Mouse (Mus musculus) frontal cortex, adult 2 months (tissue): Measurements from ENCODE around the gene Sgta. TPM values are rescaled to one million over a fixed set of nuclear protein-coding genes. Genes with fewer than 3 reads are reported as not detected.
A peak's percentile ranks its signal among the peaks of the same experiment; 100 is the strongest.
"Not testable (repeated sequence)": the region's sequence is repeated elsewhere in the genome, so short reads cannot be mapped to it uniquely, and the experiment has no call there.

Experiments
- DNase-seq, 2 experiments: peaks; one replicate each; pipeline ENCODE4 v3.0.0; 2022; ENCODE audit warnings: low spot score in 1 of 2; ENCODE audit errors: extremely low spot score in 1 of 2
- polyA plus RNA-seq: library from polyadenylated mRNA; depleted of rRNA; stranded (reverse); fragments of >200 nt; gene quantifications from 2 replicates; pipeline ENCODE4 v1.2.3, GENCODE M21; 2012

Sgta gene
- polyA plus RNA-seq, 1 experiment, result 207 TPM

GRCm38 (mm10) chr10:81058896-81059295, 1.1 kb downstream of the Sgta start:
- no peak for DNase-seq

- DNase-seq, result no peak
These were observed 2.4 kb downstream of the Sgta start for GRCm38 (mm10) chr10:81057406-81058130.

GRCm38 (mm10) chr10:81055802-81056340, 4.1 kb downstream of the Sgta start:
- not testable (repeated sequence) for DNase-seq

- DNase-seq, result no peak
These were observed 4.8 kb downstream of the Sgta start for GRCm38 (mm10) chr10:81055169-81055568.

- no peak for DNase-seq
These were observed 7.4 kb downstream of the Sgta start for GRCm38 (mm10) chr10:81052577-81052976.

DNA sequence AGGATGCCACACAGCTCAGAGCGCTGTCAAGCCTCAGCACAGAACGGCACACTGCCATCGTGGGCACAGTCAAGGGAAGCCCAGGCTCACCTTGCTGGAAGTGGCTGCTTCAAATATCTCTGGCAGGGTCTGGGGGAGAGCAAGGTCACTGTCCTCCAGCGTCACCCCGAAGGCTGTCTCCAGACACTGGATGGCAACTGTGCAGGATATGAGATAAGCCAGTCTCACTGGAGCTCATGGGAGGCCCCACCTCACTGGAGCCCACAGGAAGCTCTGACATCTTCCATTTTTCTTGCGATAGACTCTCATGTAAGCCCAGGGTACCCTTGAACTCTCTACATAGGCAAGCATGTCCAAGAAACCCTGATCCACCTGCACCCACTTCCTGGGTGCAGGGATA, 8.8 kb downstream of the Sgta start:
- no peak for DNase-seq

DNA sequence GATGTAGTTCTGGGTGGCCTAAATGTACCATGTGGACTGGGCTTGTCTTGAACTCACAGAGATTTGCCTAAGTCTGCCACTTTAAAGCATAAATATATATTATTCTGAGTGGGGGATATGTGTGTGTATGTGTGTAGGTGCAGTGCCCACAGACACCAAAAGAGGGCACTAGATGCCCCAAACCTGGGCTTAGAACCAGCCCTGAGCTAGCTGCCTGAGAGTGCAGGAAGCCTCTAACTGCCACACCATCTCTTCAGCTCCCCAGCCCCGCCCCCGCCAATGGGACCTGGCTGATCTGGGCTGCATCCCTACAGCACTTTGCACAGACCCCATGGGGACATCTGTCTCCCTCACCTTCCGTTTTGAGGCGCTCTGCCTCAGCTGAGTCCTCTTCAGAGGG, 9.3 kb downstream of the Sgta start:
- DNase-seq, result no peak

GRCm38 (mm10) chr10:81045246-81045645, 14.7 kb downstream of the Sgta start:
- DNase-seq, result not testable (repeated sequence)

GRCm38 (mm10) chr10:81041458-81042175, 18.4 kb downstream of the Sgta start:
- DNase-seq, result peak in 1 of 2 experiments; percentile 83

DNA sequence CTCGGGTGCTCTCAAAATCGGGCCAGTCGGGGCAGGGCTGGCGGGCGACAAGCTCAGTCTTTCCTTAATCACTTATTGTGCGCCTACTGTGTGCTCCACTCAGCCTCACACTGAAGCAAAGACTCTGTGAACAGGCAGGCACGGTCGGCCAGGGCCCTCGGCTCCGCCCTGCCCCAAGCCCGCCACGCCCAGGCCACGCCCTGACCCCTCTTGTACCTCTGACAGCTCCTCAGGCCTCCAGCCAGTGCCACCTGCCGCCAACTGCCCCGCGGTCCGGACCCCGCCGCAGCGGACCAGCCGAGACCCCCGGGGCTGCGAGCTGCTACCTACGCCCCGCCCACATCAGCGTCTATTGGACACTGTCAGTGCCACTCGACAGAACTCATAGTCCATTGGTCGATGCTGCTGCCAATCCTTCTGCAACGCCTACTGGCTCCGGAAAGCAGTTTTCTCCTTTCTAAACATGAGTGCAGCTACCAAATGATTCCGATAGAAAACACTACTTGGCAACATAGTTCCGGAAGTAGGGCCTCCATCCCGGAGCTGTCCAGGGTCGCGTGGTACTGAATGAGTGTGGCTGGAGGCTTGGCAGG, 22.9 kb downstream of the Sgta start, which contains the start of gene Slc39a3:
Gene Slc39a3 (minus strand): TSS at position 439 of the 593 bp plus-strand sequence.
- peak; percentile 97 to 100 for DNase-seq

DNA sequence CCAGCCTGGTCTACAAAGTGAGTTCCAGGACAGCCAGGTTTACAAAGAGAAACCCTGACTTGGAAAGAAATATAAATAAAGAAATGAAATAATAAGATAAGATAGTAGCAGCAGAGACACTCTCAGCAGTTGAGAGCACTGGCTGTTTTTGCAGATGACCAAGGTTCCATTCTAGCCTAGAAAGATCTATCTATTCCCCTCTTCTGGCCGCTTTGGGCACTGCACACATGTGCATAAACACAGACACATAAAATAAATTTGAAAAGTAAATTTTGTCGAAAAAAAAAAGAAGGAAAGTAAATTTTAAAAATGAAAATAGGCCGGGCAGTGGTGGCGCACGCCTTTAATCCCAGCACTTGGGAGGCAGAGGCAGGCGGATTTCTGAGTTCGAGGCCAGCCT, 23.7 kb downstream of the Sgta start:
- no peak for DNase-seq

DNA sequence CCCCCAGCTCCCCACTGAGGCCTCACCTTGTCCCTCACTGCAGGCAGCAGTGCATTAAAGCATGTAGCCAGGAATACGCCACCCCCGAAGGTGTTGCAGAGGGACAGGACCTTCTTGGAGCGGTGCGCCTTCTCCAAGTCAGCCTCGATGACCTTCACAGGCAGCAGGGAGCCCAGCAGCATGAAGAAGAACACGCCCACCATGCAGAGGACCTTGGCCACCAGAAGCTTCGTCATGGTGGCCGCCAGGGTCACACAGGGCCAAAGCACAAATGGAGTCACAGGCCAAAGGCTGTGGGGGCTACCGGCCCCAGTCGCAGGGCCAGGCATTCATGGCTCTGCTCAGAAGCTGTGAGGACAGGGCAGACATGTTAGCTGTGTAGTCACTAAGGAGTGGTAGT, 26.4 kb downstream of the Sgta start:
- DNase-seq, result no peak

GRCm38 (mm10) chr10:81029031-81029430, 30.9 kb downstream of the Sgta start:
- DNase-seq, result no peak

DNA sequence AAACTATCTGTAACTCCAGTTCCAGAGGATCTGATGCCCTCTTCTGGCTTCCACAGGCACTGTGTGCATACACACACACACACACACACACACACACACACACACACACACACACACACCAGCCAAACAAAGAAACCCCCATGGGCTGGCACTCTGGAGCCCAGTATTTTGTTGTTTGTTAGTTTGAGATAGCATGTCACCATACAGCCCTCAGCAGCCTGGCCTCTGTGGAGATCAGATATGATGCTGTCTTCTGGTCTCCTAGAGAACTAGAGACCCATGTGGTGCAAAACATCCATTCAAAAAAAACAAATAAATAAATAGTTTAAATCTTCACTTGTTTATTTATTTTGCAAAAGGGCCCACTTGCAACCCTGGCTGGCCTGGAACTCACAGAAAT, 31.8 kb downstream of the Sgta start:
- no peak for DNase-seq

- DNase-seq, result no peak
These were observed 32.6 kb downstream of the Sgta start for GRCm38 (mm10) chr10:81027331-81027730.

- DNase-seq, result no peak
These were observed 33.1 kb downstream of the Sgta start for GRCm38 (mm10) chr10:81026857-81027256.

DNA sequence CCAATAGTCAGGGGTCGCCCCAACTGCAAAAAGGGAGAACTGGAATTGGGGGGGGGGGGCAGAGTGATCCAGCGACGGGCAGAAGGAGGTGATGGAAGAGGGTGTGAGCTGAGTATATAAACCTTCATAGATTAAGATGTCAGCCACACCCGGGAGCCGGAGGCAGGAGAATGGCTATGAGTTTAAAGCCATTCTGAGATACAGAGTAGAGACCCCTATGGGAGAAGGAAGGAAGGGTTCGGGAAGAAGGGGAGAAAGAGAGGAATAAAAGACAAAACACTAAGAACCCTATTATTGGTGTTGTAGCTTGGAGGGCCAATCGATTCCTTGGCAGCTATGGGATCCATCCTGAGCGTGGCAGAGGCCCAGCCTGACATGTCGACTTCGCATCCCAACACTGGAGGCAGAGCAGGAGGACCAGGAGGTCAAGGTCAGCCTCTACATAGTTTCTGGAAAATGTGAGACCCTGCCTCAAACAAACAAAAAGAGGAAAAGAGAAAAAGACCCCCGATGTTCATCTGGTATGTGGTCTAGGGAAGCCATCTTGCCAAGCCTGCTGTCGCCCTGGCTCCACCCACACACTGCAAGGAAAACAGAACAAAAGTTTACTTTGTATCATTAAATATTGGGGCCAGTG, 34.2 kb downstream of the Sgta start, which contains the start of gene Diras1:
Gene Diras1 (minus strand): TSS at position 24 of the 637 bp plus-strand sequence.
- no peak for DNase-seq

GRCm38 (mm10) chr10:81025047-81025621, 34.8 kb downstream of the Sgta start:
- no peak for DNase-seq

DNA sequence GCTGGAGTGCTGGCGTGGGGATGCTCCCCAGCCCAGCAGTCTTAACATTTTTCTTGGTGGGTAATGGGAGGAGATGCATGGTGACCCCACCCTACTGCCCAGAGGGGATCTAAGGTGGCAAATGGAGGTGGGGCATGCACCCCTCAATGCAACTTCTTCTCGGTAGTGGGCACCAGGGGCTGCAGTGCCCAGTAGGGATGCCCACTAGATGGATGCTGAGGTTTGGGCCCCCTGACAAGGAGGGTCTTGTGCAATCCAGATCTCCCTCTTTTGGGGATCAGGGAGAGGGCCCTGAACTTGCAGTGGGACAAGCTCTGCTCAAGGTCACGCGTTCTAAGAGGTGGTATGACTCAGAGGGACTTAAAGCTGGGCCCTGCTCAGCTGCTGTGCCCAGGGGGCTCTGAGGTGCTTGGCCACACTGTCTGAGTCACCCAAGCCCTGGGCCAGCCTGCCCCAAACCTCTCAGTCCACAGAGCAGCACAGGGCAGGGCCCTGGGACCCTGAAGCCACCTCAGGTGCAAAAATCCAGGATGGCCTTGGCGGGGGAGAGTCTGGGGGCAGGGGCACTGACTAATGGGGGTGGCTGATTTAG, 35.5 kb downstream of the Sgta start:
- no peak for DNase-seq

DNA sequence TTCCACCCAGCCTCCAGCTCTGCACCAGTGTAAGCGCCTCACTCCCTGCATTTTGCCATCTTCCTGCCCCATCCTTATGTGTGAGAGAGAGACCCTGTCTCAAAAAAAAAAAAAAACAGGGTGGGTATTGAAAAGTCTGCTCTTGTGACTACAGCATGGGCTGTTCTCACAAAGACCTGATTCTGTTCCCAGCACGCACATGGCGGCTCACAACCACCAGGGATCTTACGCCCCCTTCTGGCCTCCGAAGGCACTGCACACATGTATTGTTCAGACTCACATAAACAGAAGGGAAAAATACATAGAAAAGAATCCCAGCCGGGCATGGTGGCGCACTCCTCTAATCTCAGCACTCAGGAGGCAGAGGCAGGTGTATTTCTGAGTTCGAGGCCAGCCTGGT, 37.2 kb downstream of the Sgta start:
- DNase-seq, result no peak
